In the genomic region with DNA sequence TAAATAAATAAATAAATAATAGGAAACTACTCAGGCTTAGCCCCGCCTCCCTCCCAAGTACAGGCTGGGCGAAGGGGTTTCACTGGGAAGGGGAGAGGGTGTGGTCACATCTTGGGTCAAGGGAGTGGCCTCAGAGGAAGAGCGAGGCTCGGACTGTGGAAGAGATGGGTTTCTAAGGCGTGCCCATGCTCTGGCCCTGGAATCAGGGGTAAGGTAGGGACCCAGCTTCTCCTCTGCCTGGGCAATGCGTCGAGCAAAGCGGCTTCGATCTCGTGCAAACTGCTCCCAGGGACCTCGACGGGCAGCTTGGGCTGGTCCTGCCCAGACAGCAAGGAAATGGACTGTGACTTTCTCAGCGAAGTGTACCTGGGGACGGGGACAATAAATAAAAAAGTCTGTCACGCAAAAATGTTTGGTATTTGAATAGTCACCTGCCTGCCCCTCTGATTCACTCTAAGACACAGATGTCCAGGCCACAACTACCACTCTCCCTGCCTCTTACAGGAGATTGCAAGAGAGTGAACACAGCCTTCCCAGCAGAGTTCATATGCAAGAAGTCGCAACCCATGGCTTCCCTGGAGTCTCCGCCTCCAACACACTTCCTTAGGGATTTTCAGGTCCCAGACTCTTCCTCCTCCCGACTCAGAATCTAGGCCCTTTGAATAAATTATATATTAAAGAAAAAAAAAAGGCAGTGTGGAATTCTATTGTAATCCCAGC, we compare ENCODE assay signal across 9 mouse cellular contexts. TPM values are rescaled to one million over a fixed set of nuclear protein-coding genes. Genes with fewer than 3 reads are reported as not detected.
A peak's percentile ranks its signal among the peaks of the same experiment; 100 is the strongest.
DNase-seq lines count a peak whose midpoint lies in the region; ATAC-seq lines count a peak whose summit lies in the region.
"Had no signal": no experiment of that assay in that cellular context is flagged by ENCODE, and none has a peak within 500 bp of the region (broad histone marks: within the 10 kb centered on the region; RNA-seq: fewer than 3 reads in every experiment).

No protein-coding gene starts in this region.

- H3K27me3 ChIP-seq in forebrain, embryonic 13.5 days = no peaks in the 10 kb centered on the region
- H3K27me3 ChIP-seq in forebrain, embryonic 14.5 days (replicated peaks; ENCODE audit: control insufficient read depth, insufficient read depth, low read length) = no peaks in the 10 kb centered on the region
- no peaks in the 10 kb centered on the region for H3K27me3 ChIP-seq in limb, embryonic 11.5 days (ENCODE audit: control insufficient read depth, insufficient read depth, low read length)

- peak overlapping the region; percentile 21; the same call in 1 of the 2 replicates for H3K9ac ChIP-seq in forebrain, embryonic 13.5 days
- H3K9ac ChIP-seq in forebrain, embryonic 14.5 days (ENCODE audit: low read length) = no peak overlapping the region
- H3K9ac ChIP-seq in limb, embryonic 11.5 days (ENCODE audit: low read length) = no peak overlapping the region

- peaks cover 3% of the 10 kb centered on the region; the same call in 1 of the 2 replicates for H3K36me3 ChIP-seq in forebrain, embryonic 13.5 days (ENCODE audit: poor library complexity, severe bottlenecking)
- no peaks in the 10 kb centered on the region for H3K36me3 ChIP-seq in forebrain, embryonic 14.5 days (ENCODE audit: control insufficient read depth, insufficient read depth, low read length)
- 0 out of 2 replicates have a peak, but pooled peaks cover 3% of the 10 kb centered on the region for H3K36me3 ChIP-seq in limb, embryonic 11.5 days (ENCODE audit: control insufficient read depth, insufficient read depth, low read length)

- H3K4me1 ChIP-seq in forebrain, embryonic 13.5 days = peaks cover 33% of the 10 kb centered on the region
- H3K4me1 ChIP-seq in forebrain, embryonic 14.5 days (ENCODE audit: control insufficient read depth, insufficient read depth, low read length) = peaks cover 6% of the 10 kb centered on the region
- peaks cover 10% of the 10 kb centered on the region for H3K4me1 ChIP-seq in limb, embryonic 11.5 days (ENCODE audit: control insufficient read depth, insufficient read depth, low read length)

- H3K4me2 ChIP-seq in forebrain, embryonic 13.5 days = no peak overlapping the region
- H3K4me2 ChIP-seq in forebrain, embryonic 14.5 days (ENCODE audit: low read length) = no peak overlapping the region
- H3K4me2 ChIP-seq in limb, embryonic 11.5 days (ENCODE audit: low read depth, severe bottlenecking) = peak overlapping the region; percentile 1; the same call in 1 of the 2 replicates

- 79% methylated on average over 18 of the region's 18 CpGs for WGBS in forebrain, embryonic 13.5 days
- 77% methylated on average over 18 of the region's 18 CpGs for WGBS in forebrain, embryonic 14.5 days
- 69% methylated on average over 18 of the region's 18 CpGs for WGBS in limb, embryonic 11.5 days

- no peak for DNase-seq in forebrain, embryonic 14.5 days (ENCODE audit: low spot score)
- peak; percentile 36 to 44 for DNase-seq in B cell, adult 2 months
- peak; percentile 34 for DNase-seq in c-Kit-positive CD71-positive TER-119-positive erythroid progenitor cells, embryonic 14.5 days (ENCODE audit: low spot score)
- DNase-seq in limb, embryonic 11.5 days (ENCODE audit: low spot score) = no peak
- no peak for DNase-seq in layer of hippocampus, adult 18-20 months (ENCODE audit: low spot score in 2 of 2)
- no peak for DNase-seq in ovary, adult 18-20 months (ENCODE audit: low spot score)
- DNase-seq in layer of hippocampus, adult 8-10 months (ENCODE audit: low spot score in 2 of 2) = no peak
- DNase-seq: layer of hippocampus, adult 9-11 months had no signal

- ATAC-seq in forebrain, embryonic 13.5 days = no peak
- no peak for ATAC-seq in forebrain, embryonic 14.5 days
- ATAC-seq in limb, embryonic 11.5 days (ENCODE audit: insufficient number of reproducible peaks, low FRiP score, low TSS enrichment, low read depth) = no peak

- no peak overlapping the region for H3K4me3 ChIP-seq in forebrain, embryonic 13.5 days
- no peak overlapping the region for H3K4me3 ChIP-seq in forebrain, embryonic 14.5 days (ENCODE audit: low read depth, low read length)
- no peak overlapping the region for H3K4me3 ChIP-seq in limb, embryonic 11.5 days (ENCODE audit: low read depth, low read length)

- no peak overlapping the region for H3K27ac ChIP-seq in forebrain, embryonic 13.5 days
- H3K27ac ChIP-seq in forebrain, embryonic 14.5 days (ENCODE audit: low read depth, low read length) = no peak overlapping the region
- H3K27ac ChIP-seq in limb, embryonic 11.5 days (replicated peaks; ENCODE audit: low read depth, low read length) = no peak overlapping the region

- no peaks in the 10 kb centered on the region for H3K9me3 ChIP-seq in forebrain, embryonic 13.5 days (replicated peaks)
- H3K9me3 ChIP-seq in forebrain, embryonic 14.5 days (replicated peaks; ENCODE audit: control insufficient read depth, low read length) = no peaks in the 10 kb centered on the region
- no peaks in the 10 kb centered on the region for H3K9me3 ChIP-seq in limb, embryonic 11.5 days (ENCODE audit: control insufficient read depth, low read length)

RNA-seq across cellular contexts. Expression of a gene that starts 3.0 kb away (rescaled TPM):
- polyA plus RNA-seq in forebrain, embryonic 13.5 days (2015; fragmentation: Nextera tagmentation; extraction: Ambion mirVana) = 13.5 and 15.3 TPM in 2 replicates
- 13.1 and 19.3 TPM in 2 replicates for polyA plus RNA-seq in forebrain, embryonic 14.5 days (2014; fragmentation: Nextera tagmentation; extraction: Ambion mirVana)
- 19.5 and 21.9 TPM in 2 replicates for polyA plus RNA-seq in limb, embryonic 11.5 days (2014; fragmentation: Nextera tagmentation; extraction: Ambion mirVana)
- total RNA-seq in layer of hippocampus, adult 18-20 months (2021) = 10 to 100 TPM; 22.1 to 23.3 TPM
- 10 to 100 TPM; 15.2 to 24.6 (median 19.0) TPM for total RNA-seq in layer of hippocampus, adult 8-10 months (2022)

RNA-seq across cellular contexts. Expression of a gene that starts 3.0 kb away (rescaled TPM):
- polyA plus RNA-seq in forebrain, embryonic 13.5 days (2015; fragmentation: Nextera tagmentation; extraction: Ambion mirVana) = 0.28 and 0.50 TPM in 2 replicates
- polyA plus RNA-seq in forebrain, embryonic 14.5 days (2014; fragmentation: Nextera tagmentation; extraction: Ambion mirVana) = 0.76 and 1.2 TPM in 2 replicates
- 0.52 and 0.64 TPM in 2 replicates for polyA plus RNA-seq in limb, embryonic 11.5 days (2014; fragmentation: Nextera tagmentation; extraction: Ambion mirVana)
- under 1 TPM; 0.64 to 0.71 TPM for total RNA-seq in layer of hippocampus, adult 18-20 months (2021)
- total RNA-seq in layer of hippocampus, adult 8-10 months (2022) = 1 to 10 TPM in 3 of 4 experiments, under 1 TPM in 1; 0.80 to 1.9 (median 1.5) TPM

RNA-seq across cellular contexts. Expression of a gene that starts 12.9 kb away (rescaled TPM):
- 73.2 and 85.4 TPM in 2 replicates for polyA plus RNA-seq in forebrain, embryonic 13.5 days (2015; fragmentation: Nextera tagmentation; extraction: Ambion mirVana)
- polyA plus RNA-seq in forebrain, embryonic 14.5 days (2014; fragmentation: Nextera tagmentation; extraction: Ambion mirVana) = 69.0 and 96.5 TPM in 2 replicates
- polyA plus RNA-seq in limb, embryonic 11.5 days (2014; fragmentation: Nextera tagmentation; extraction: Ambion mirVana) = 116 and 122 TPM in 2 replicates
- 100 to 1,000 TPM; 109 to 110 TPM for total RNA-seq in layer of hippocampus, adult 18-20 months (2021)
- 100 to 1,000 TPM; 101 to 135 (median 117) TPM for total RNA-seq in layer of hippocampus, adult 8-10 months (2022)

RNA-seq across cellular contexts. Expression of a gene that starts 31.6 kb away (rescaled TPM):
- 0.14 TPM in 1 of 2 replicates, not detected in the other for polyA plus RNA-seq in forebrain, embryonic 13.5 days (2015; fragmentation: Nextera tagmentation; extraction: Ambion mirVana)
- 0.17 and 0.22 TPM in 2 replicates for polyA plus RNA-seq in forebrain, embryonic 14.5 days (2014; fragmentation: Nextera tagmentation; extraction: Ambion mirVana)
- 0.58 and 1.0 TPM in 2 replicates for polyA plus RNA-seq in limb, embryonic 11.5 days (2014; fragmentation: Nextera tagmentation; extraction: Ambion mirVana)
- not detected for total RNA-seq in layer of hippocampus, adult 18-20 months (2021)
- not detected for total RNA-seq in layer of hippocampus, adult 8-10 months (2022)

RNA-seq across cellular contexts. Expression of a gene that starts 34.5 kb away (rescaled TPM):
- 2.7 and 3.1 TPM in 2 replicates for polyA plus RNA-seq in forebrain, embryonic 13.5 days (2015; fragmentation: Nextera tagmentation; extraction: Ambion mirVana)
- polyA plus RNA-seq in forebrain, embryonic 14.5 days (2014; fragmentation: Nextera tagmentation; extraction: Ambion mirVana) = 1.4 and 1.6 TPM in 2 replicates
- 3.3 and 4.3 TPM in 2 replicates for polyA plus RNA-seq in limb, embryonic 11.5 days (2014; fragmentation: Nextera tagmentation; extraction: Ambion mirVana)
- 1 to 10 TPM; 5.3 to 5.7 TPM for total RNA-seq in layer of hippocampus, adult 18-20 months (2021)
- 1 to 10 TPM; 5.6 to 6.3 (median 6.2) TPM for total RNA-seq in layer of hippocampus, adult 8-10 months (2022)

Comparison
In these comparisons a context has a peak if more than half of its experiments do, and no peak if none do; other contexts are left out.
1. DNase-seq: peak in B cell, adult 2 months (2 of 2) and c-Kit-positive CD71-positive TER-119-positive erythroid progenitor cells, embryonic 14.5 days (single experiment); none in forebrain, embryonic 14.5 days (single experiment), limb, embryonic 11.5 days (single experiment), layer of hippocampus, adult 18-20 months (0 of 2), ovary, adult 18-20 months (single experiment) and layer of hippocampus, adult 8-10 months (0 of 2).